Mouse (Mus musculus) neural tube, embryonic 10.5 days (tissue): ENCODE data around the gene Kcnc1.

ENCODE experiments used
- DNase-seq: peaks from one replicate; pipeline ENCODE4 v3.0.0-alpha.2; 2017; ENCODE audit warnings: low spot score; ENCODE audit errors: extremely low spot score

The Kcnc1 gene

GRCm38 (mm10) chr7:46393718-46394511 is 2.4 kb upstream of the Kcnc1 start:
- DNase-seq = no peak

DNA sequence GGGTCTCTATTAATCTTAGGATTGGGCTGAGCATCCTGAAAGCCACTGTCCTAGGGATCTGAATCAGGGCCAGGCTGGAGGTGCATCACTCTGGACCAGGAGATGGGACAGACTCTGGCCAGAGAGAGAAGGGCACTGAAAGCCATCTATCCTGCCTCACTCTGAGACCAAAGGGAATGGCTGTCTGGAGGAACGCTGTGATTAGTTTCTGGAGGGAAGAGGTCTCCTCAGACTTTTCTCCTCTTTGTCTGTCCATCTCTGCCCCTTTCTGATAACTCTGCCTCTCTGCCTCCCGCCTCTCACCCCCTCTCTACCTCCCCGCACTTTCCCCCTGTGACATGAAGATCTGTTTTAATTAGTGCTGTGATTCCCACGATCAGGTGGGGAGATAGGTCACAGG is 1.4 kb upstream of the Kcnc1 start:
- DNase-seq = no peak

- no peak for DNase-seq
Observed at GRCm38 (mm10) chr7:46395571-46395970, 726 bp upstream of the Kcnc1 start.

- peak; percentile 33 for DNase-seq
Observed at GRCm38 (mm10) chr7:46396928-46397731, 833 bp downstream of the Kcnc1 start.

GRCm38 (mm10) chr7:46397732-46398333 is 1.5 kb downstream of the Kcnc1 start:
- DNase-seq = no peak

GRCm38 (mm10) chr7:46398612-46399011 is 2.3 kb downstream of the Kcnc1 start:
- no peak for DNase-seq

- no peak for DNase-seq
Observed at GRCm38 (mm10) chr7:46399676-46400075, 3.4 kb downstream of the Kcnc1 start.

DNA sequence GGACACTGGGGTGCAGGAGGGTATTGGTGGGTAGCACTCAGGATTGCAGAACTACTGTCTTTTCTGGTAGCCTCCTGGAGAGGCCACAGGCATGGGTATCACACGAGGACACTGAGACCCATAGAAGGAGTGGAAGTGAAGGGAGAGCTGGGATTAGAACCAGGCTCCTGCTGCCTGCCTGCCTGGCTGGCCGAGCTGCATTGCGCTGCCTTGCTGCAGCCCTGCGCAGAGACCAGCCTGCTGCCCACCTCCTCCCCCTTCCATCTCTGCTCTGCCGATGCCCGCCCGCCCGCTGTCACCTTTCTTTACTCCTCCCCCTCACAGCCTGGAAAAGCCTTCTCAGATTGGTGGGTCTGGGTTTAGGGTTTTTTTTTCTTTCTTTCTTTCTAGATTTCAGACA is 4.0 kb downstream of the Kcnc1 start:
- DNase-seq = no peak

GRCm38 (mm10) chr7:46401371-46402180 is 5.3 kb downstream of the Kcnc1 start:
- no peak for DNase-seq

GRCm38 (mm10) chr7:46403616-46404485 is 7.6 kb downstream of the Kcnc1 start:
- no peak for DNase-seq

- no peak for DNase-seq
Observed at GRCm38 (mm10) chr7:46404756-46405155, 8.5 kb downstream of the Kcnc1 start.

DNA sequence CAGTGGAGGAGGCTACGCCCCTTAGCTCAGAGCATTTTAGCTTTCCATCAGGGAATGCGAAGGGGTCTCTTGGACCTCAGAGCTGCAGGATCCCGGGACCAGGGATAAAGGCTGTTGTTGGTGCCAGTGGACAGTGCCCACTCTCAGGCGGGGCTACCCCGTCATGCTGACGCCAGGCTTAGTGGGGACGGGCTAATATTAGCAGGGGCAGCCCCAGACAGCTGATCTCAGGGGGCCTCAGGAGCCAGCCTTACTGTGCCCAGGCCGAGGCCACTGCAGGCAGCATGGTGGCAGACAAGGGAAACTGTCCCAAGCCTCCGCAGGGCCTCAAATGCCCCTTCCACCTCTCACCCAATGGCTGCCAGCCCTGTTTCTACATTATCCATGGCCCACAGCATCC is 12.3 kb downstream of the Kcnc1 start:
- DNase-seq = no peak

GRCm38 (mm10) chr7:46409204-46409789 is 13.0 kb downstream of the Kcnc1 start:
- DNase-seq = no peak

DNA sequence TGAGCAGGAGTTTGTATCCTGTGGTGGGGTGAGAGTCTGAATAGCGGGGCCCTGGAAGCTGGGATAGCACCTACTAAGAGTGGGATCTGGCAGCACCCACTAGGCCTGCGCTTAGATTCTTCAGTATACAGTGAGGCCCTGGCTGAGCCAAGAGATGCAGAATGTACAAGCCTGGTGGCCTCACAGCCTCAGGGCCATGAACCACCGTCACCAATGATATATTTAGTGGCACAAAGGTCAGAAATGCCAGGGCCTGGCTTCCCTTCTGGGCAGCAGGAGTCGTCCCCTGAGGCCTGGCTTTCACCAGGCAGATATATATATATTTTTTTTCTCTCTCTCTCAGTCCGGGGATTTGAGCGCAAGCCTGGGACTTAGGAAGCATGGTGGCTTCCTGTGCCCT is 14.4 kb downstream of the Kcnc1 start:
- no peak for DNase-seq

DNA sequence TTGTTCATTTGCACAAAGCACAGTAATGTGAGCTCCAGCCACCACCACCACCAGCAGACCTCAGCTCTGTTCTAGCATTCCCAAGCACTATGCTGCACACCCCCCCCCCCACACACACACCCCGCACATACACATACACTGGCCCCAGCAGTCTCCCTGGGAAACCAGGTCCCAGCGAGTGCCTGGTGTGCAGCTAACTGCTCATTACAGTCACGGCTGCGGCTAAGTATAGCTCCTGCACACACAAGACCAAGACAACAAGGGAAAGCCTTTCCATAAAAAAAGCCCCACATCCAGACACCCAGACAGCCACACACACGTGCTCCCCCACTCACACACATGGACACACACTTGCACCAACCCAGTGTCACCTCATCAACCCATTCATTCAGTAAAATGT is 16.5 kb downstream of the Kcnc1 start:
- DNase-seq = no peak

GRCm38 (mm10) chr7:46413959-46414725 is 17.8 kb downstream of the Kcnc1 start:
- no peak for DNase-seq

DNA sequence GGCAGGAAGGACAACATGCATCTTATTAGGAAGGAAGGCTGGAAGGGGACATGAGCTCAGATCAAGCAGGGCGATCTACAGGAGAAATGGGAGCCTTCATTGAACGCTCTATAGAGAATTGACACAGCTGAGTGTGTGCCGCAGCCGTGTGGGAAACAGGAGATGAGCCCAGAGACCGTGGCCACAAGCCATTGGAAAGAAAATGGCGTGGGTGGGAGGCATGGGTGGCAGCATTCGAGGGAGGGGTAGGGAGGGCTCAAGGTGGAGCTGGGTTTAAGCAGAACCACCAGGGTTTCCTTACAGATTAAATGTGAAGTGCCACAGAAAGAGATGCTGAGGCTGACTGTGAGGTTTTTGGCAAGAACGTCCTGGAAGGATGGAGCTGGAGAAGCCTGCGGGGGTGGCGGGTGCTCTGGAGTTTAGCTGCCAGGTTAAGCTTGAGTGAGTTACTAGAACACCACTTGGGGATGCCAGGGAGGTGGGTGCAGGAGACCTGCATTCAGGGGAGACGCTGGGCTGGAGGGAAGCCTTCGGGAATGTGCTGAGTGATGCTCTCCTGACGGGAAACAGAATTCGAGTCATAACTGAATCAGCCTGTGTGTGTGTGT is 19.6 kb downstream of the Kcnc1 start:
- DNase-seq = no peak

DNA sequence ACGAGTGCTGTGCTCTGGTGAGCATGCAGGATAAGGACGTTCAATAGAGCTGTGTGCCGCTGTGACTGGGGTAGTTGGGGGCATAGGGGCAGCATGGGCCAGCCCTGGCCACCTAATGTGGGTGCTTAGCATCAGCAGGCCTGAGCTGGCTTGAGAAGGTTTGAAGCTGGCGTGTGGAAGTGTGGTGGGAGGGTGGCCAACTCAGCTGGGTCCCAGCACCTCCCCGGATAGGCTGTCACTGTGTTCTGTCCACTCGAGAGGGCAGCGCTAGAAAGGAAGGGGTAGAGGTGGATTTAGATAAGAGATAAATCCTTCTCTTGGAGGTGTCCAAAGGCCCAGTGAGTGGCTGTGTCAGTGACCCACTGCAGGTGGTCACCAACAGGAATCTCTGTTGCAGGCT is 21.2 kb downstream of the Kcnc1 start:
- no peak for DNase-seq

GRCm38 (mm10) chr7:46418102-46418622 is 21.9 kb downstream of the Kcnc1 start:
- no peak for DNase-seq
